In the genomic region with DNA sequence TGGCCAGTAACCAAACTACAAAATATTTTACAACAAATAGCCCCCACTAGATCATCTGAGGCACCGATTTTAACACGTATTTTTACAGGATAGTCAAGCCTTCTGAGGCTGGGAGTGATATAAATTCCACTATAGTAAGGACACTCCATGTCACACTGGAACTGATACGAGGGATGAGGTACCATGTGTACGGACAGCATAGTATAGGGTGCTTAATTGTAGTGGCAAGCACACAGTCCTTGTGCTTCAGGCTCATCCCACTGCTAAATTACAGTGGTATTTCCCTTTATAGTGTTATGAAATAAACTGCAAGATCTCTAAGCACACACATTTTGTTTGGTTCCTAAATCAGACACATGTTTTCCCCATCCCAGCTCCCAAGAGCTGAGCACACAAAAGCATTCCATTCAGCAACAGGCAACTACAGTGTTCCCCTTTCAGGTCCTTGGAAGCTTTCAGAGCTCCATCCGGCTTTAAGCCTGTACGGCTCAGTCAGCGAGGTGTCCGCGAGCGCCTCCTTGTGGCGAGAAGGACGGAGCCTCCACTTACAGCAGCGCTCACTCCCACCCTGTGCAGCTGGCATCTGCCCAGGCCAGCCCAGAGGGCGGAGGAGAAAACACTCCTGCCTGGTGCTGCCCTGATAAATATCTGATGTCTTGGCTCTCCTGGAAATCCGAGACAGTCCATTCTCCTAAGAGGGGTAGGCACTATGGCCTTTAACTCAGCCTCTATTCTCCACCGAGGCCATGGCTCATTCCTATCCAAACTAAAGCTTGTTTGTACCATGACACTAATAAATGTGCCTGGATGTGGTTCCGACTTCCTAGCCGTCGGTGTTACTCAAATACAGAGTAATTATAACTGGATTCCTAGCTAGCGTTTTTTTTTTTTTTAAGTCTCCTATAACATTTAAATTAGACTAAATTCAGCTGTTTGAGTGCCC, we compare ENCODE assay signal across 8 mouse cellular contexts.
DNase-seq lines count a peak whose midpoint lies in the region; ATAC-seq and TF ChIP-seq lines count a peak whose summit lies in the region.

No protein-coding gene starts in this region.

- TF ChIP-seq CTCF in cortical plate, adult 2 months (IDR thresholded peaks at IDR 0.05; ENCODE audit: extremely low read depth, insufficient read depth, low read length) = peak; percentile 53

- TF ChIP-seq POLR2A in cortical plate, adult 2 months (IDR thresholded peaks at IDR 0.05; ENCODE audit: extremely low read depth, insufficient read depth, low read length) = no peak

- ATAC-seq in CD4-positive, CD25-positive, alpha-beta regulatory T cell, adult 4 months = no peak
- peak; percentile 92 for ATAC-seq in limb, embryonic 12.5 days (ENCODE audit: insufficient number of reproducible peaks, insufficient read depth, low FRiP score, low TSS enrichment, low read depth)
- ATAC-seq in neural tube, embryonic 11.5 days (ENCODE audit: insufficient read depth, low FRiP score, low TSS enrichment) = peak; percentile 82

- H3K4me1 ChIP-seq in cortical plate, adult 2 months (ENCODE audit: control insufficient read depth, insufficient read depth, low read length) = peaks cover 3% of the 10 kb centered on the region
- H3K4me1 ChIP-seq in limb, embryonic 12.5 days (replicated peaks) = peaks cover 32% of the 10 kb centered on the region
- H3K4me1 ChIP-seq in neural tube, embryonic 11.5 days (ENCODE audit: control insufficient read depth, insufficient read depth, low read length) = peaks cover 17% of the 10 kb centered on the region

- WGBS in limb, embryonic 12.5 days = 26% methylated on average over 20 of the region's 20 CpGs
- 35% methylated on average over 20 of the region's 20 CpGs for WGBS in neural tube, embryonic 11.5 days

- H3K4me3 ChIP-seq in cortical plate, adult 2 months (ENCODE audit: insufficient read depth, low read length) = no peak overlapping the region
- H3K4me3 ChIP-seq in limb, embryonic 12.5 days (replicated peaks) = no peak overlapping the region
- H3K4me3 ChIP-seq in neural tube, embryonic 11.5 days (ENCODE audit: low read depth, low read length) = no peak overlapping the region

- DNase-seq in CD4-positive, CD25-positive, alpha-beta regulatory T cell, adult 2 months (ENCODE audit: low read depth, low spot score) = peak; percentile 1
- DNase-seq in gastrocnemius, postnatal 10 days = peak; percentile 86
- DNase-seq in kidney, adult 8-10 months = peak; percentile 41 to 71
- peak; percentile 88 for DNase-seq in neural tube, embryonic 11.5 days (ENCODE audit: low spot score)
- DNase-seq in testis, postnatal 14 days (ENCODE audit: low spot score) = peak; percentile 84

- peak overlapping the region; percentile 15; the same call in 1 of the 2 replicates for H3K4me2 ChIP-seq in limb, embryonic 12.5 days
- H3K4me2 ChIP-seq in neural tube, embryonic 11.5 days (ENCODE audit: low read depth) = no peak overlapping the region

- H3K9ac ChIP-seq in limb, embryonic 12.5 days (replicated peaks) = no peak overlapping the region
- no peak overlapping the region for H3K9ac ChIP-seq in neural tube, embryonic 11.5 days (ENCODE audit: low read length)

- H3K27ac ChIP-seq in cortical plate, adult 2 months (ENCODE audit: insufficient read depth, low read length) = no peak overlapping the region
- no peak overlapping the region for H3K27ac ChIP-seq in limb, embryonic 12.5 days
- no peak overlapping the region for H3K27ac ChIP-seq in neural tube, embryonic 11.5 days (ENCODE audit: low read depth, low read length)

- no peaks in the 10 kb centered on the region for H3K27me3 ChIP-seq in limb, embryonic 12.5 days
- no peaks in the 10 kb centered on the region for H3K27me3 ChIP-seq in neural tube, embryonic 11.5 days (ENCODE audit: control insufficient read depth, insufficient read depth, low read length)

- no peaks in the 10 kb centered on the region for H3K9me3 ChIP-seq in limb, embryonic 12.5 days
- H3K9me3 ChIP-seq in neural tube, embryonic 11.5 days (ENCODE audit: control insufficient read depth, low read length) = no peaks in the 10 kb centered on the region

- no peaks in the 10 kb centered on the region for H3K36me3 ChIP-seq in limb, embryonic 12.5 days
- no peaks in the 10 kb centered on the region for H3K36me3 ChIP-seq in neural tube, embryonic 11.5 days (ENCODE audit: control insufficient read depth, insufficient read depth, low read length)

Comparison
In these comparisons a context has a peak if more than half of its experiments do, and no peak if none do; other contexts are left out.
1. DNase-seq: peak in every context shown above with its lines; median percentile 88 in neural tube, embryonic 11.5 days; 86 in gastrocnemius, postnatal 10 days; 84 in testis, postnatal 14 days; 56 in kidney, adult 8-10 months; 1 in CD4-positive, CD25-positive, alpha-beta regulatory T cell, adult 2 months.